Mouse (Mus musculus) lung, adult 2 months (tissue): ENCODE results near the gene Col25a1.

Source experiments
- CTCF ChIP-seq: fragments of 200-500 bp; IDR thresholded peaks from 2 replicates; pipeline ENCODE4 v1.5.1; 2011; ENCODE audit warnings: mild to moderate bottlenecking, low read length, control low read depth; ENCODE audit not compliant: insufficient read depth
- POLR2A ChIP-seq: fragments of 200-500 bp; IDR thresholded peaks from 2 replicates; pipeline ENCODE4 v1.6.1; 2011; ENCODE audit warnings: low read depth, mild to moderate bottlenecking, control low read depth, low read length, borderline replicate concordance; ENCODE audit errors: extremely low read depth

GRCm38 (mm10) chr3:130327039-130328015, 196.0 kb downstream of the Col25a1 start:
- no peak for TF ChIP-seq CTCF
- TF ChIP-seq POLR2A = no peak
